22 mouse cellular contexts compared by ENCODE assay signal in genomic region chr7:133781583-133781982, GRCm38 (mm10). TPM values are rescaled to one million over a fixed set of nuclear protein-coding genes. Genes with fewer than 3 reads are reported as not detected.
A peak's percentile ranks its signal among the peaks of the same experiment; 100 is the strongest.
DNase-seq lines count a peak whose midpoint lies in the region; ATAC-seq and TF ChIP-seq lines count a peak whose summit lies in the region.
"Had no signal": no experiment of that assay in that cellular context is flagged by ENCODE, and none has a peak within 500 bp of the region (broad histone marks: within the 10 kb centered on the region; RNA-seq: fewer than 3 reads in every experiment).

No protein-coding gene starts in this region.

- H3K4me1 ChIP-seq in heart, postnatal 0 days (ENCODE audit: control insufficient read depth, insufficient read depth) = no peaks in the 10 kb centered on the region
- H3K4me1 ChIP-seq in heart, embryonic 12.5 days (replicated peaks) = peaks cover 6% of the 10 kb centered on the region; the same call in 1 of the 2 replicates
- no peaks in the 10 kb centered on the region; the same call in 1 of the 2 replicates for H3K4me1 ChIP-seq in intestine, embryonic 14.5 days (replicated peaks; ENCODE audit: control insufficient read depth, insufficient read depth, low read length)
- peaks cover 10% of the 10 kb centered on the region; the same call in 1 of the 2 replicates for H3K4me1 ChIP-seq in intestine, embryonic 15.5 days (replicated peaks)
- 0 out of 2 replicates have a peak, but pooled peaks cover 6% of the 10 kb centered on the region for H3K4me1 ChIP-seq in stomach, embryonic 15.5 days
- H3K4me1 ChIP-seq: embryonic facial prominence, embryonic 12.5 days had no signal

- H3K36me3 ChIP-seq in heart, postnatal 0 days (replicated peaks; ENCODE audit: control insufficient read depth, insufficient read depth, low read length) = no peaks in the 10 kb centered on the region
- H3K36me3 ChIP-seq in heart, embryonic 12.5 days = no peaks in the 10 kb centered on the region
- H3K36me3 ChIP-seq in intestine, embryonic 14.5 days (ENCODE audit: control insufficient read depth, insufficient read depth, low read length) = no peaks in the 10 kb centered on the region
- no peaks in the 10 kb centered on the region for H3K36me3 ChIP-seq in intestine, embryonic 15.5 days
- no peaks in the 10 kb centered on the region for H3K36me3 ChIP-seq in stomach, embryonic 15.5 days
- H3K36me3 ChIP-seq: embryonic facial prominence, embryonic 12.5 days; G1E; hindbrain, embryonic 12.5 days had no signal

- 50% methylated on average over 6 of the region's 6 CpGs for WGBS in heart, postnatal 0 days
- 62% methylated on average over 6 of the region's 6 CpGs for WGBS in heart, embryonic 12.5 days
- WGBS in intestine, embryonic 14.5 days = 49% methylated on average over 6 of the region's 6 CpGs
- WGBS in intestine, embryonic 15.5 days = 52% methylated on average over 6 of the region's 6 CpGs
- 52% methylated on average over 6 of the region's 6 CpGs for WGBS in stomach, embryonic 15.5 days

- H3K4me3 ChIP-seq in heart, postnatal 0 days (ENCODE audit: low read depth, low read length) = no peak overlapping the region
- H3K4me3 ChIP-seq in heart, embryonic 12.5 days = no peak overlapping the region
- no peak overlapping the region for H3K4me3 ChIP-seq in intestine, embryonic 14.5 days (ENCODE audit: low read depth, low read length)
- H3K4me3 ChIP-seq in intestine, embryonic 15.5 days (replicated peaks) = no peak overlapping the region
- peak overlapping the region; percentile 15; the same call in 1 of the 2 replicates for H3K4me3 ChIP-seq in stomach, embryonic 15.5 days (replicated peaks)
- H3K4me3 ChIP-seq: embryonic facial prominence, embryonic 12.5 days; forebrain, embryonic 13.5 days; hindbrain, embryonic 12.5 days had no signal

- 0 out of 2 replicates have a peak overlapping the region, but pooled peaks have one; percentile 33 for H3K4me2 ChIP-seq in heart, postnatal 0 days (ENCODE audit: low read depth, low read length)
- H3K4me2 ChIP-seq in heart, embryonic 12.5 days = no peak overlapping the region
- H3K4me2 ChIP-seq in intestine, embryonic 14.5 days (ENCODE audit: low read length) = peak overlapping the region; percentile 9
- peak overlapping the region; percentile 14 for H3K4me2 ChIP-seq in intestine, embryonic 15.5 days (replicated peaks)
- H3K4me2 ChIP-seq in stomach, embryonic 15.5 days = peak overlapping the region; percentile 29; the same call in 1 of the 2 replicates
- H3K4me2 ChIP-seq: embryonic facial prominence, embryonic 12.5 days; forebrain, embryonic 13.5 days; heart, embryonic 11.5 days; hindbrain, embryonic 12.5 days had no signal

- no peak overlapping the region for H3K27ac ChIP-seq in heart, postnatal 0 days (ENCODE audit: low read depth)
- H3K27ac ChIP-seq in heart, embryonic 12.5 days (ENCODE audit: poor library complexity, severe bottlenecking) = no peak overlapping the region
- H3K27ac ChIP-seq in intestine, embryonic 14.5 days (ENCODE audit: low read depth) = no peak overlapping the region
- peak overlapping the region; percentile 37; the same call in 1 of the 2 replicates for H3K27ac ChIP-seq in intestine, embryonic 15.5 days
- H3K27ac ChIP-seq in stomach, embryonic 15.5 days = 0 out of 2 replicates have a peak overlapping the region, but pooled peaks have one; percentile 86
- H3K27ac ChIP-seq: embryonic facial prominence, embryonic 12.5 days; forebrain, embryonic 13.5 days; hindbrain, embryonic 12.5 days had no signal

- no peak for TF ChIP-seq EP300 in heart, postnatal 0 days (IDR thresholded peaks at IDR 0.05; ENCODE audit: low read depth)

- H3K9ac ChIP-seq in heart, postnatal 0 days (replicated peaks; ENCODE audit: low read depth, low read length) = no peak overlapping the region
- no peak overlapping the region for H3K9ac ChIP-seq in heart, embryonic 12.5 days
- H3K9ac ChIP-seq in intestine, embryonic 14.5 days (ENCODE audit: low read length) = no peak overlapping the region
- H3K9ac ChIP-seq in intestine, embryonic 15.5 days = no peak overlapping the region
- H3K9ac ChIP-seq in stomach, embryonic 15.5 days = no peak overlapping the region
- H3K9ac ChIP-seq: embryonic facial prominence, embryonic 12.5 days; forebrain, embryonic 13.5 days; hindbrain, embryonic 12.5 days had no signal

- DNase-seq in heart, postnatal 0 days (ENCODE audit: low spot score) = no peak
- no peak for DNase-seq in intestine, embryonic 14.5 days (ENCODE audit: low spot score)
- DNase-seq in thymus, postnatal 4 days = no peak
- no peak for DNase-seq in gastrocnemius, postnatal 10 days
- DNase-seq: adrenal gland, adult 8-10 months; cerebellum, adult 11-12 months; cerebellum, adult 9-10 months; cerebellum, postnatal 25 days; heart, adult 18-20 months; heart, postnatal 4 days; kidney, adult 11 months had no signal

- no peaks in the 10 kb centered on the region for H3K27me3 ChIP-seq in heart, postnatal 0 days (ENCODE audit: control insufficient read depth, insufficient read depth, low read length)
- H3K27me3 ChIP-seq in heart, embryonic 12.5 days (replicated peaks) = no peaks in the 10 kb centered on the region
- H3K27me3 ChIP-seq in intestine, embryonic 14.5 days (replicated peaks; ENCODE audit: control insufficient read depth, insufficient read depth, low read length) = no peaks in the 10 kb centered on the region
- no peaks in the 10 kb centered on the region for H3K27me3 ChIP-seq in intestine, embryonic 15.5 days (replicated peaks)
- no peaks in the 10 kb centered on the region for H3K27me3 ChIP-seq in stomach, embryonic 15.5 days (replicated peaks)
- H3K27me3 ChIP-seq: forebrain, embryonic 13.5 days had no signal

- no peak for ATAC-seq in heart, postnatal 0 days (ENCODE audit: insufficient read depth, low read depth)
- no peak for ATAC-seq in heart, embryonic 12.5 days (ENCODE audit: insufficient number of reproducible peaks, low FRiP score)
- peak; percentile 26; the same call in 1 of the 2 replicates for ATAC-seq in intestine, embryonic 14.5 days (replicated peaks; ENCODE audit: low FRiP score, low TSS enrichment, low read depth)
- peak; percentile 5; the same call in 1 of the 2 replicates for ATAC-seq in intestine, embryonic 15.5 days
- no peak for ATAC-seq in stomach, embryonic 15.5 days (ENCODE audit: insufficient read depth, low FRiP score, low read depth)
- ATAC-seq: CD4-positive, CD25-positive, alpha-beta regulatory T cell, adult 4 months; forebrain, embryonic 13.5 days; hindbrain, embryonic 16.5 days had no signal

- no peaks in the 10 kb centered on the region for H3K9me3 ChIP-seq in heart, postnatal 0 days (replicated peaks; ENCODE audit: control insufficient read depth, low read length)
- H3K9me3 ChIP-seq in heart, embryonic 12.5 days (replicated peaks) = no peaks in the 10 kb centered on the region
- no peaks in the 10 kb centered on the region for H3K9me3 ChIP-seq in intestine, embryonic 14.5 days (ENCODE audit: control insufficient read depth, low read length)
- H3K9me3 ChIP-seq in intestine, embryonic 15.5 days = no peaks in the 10 kb centered on the region
- H3K9me3 ChIP-seq in stomach, embryonic 15.5 days = no peaks in the 10 kb centered on the region
- H3K9me3 ChIP-seq: embryonic facial prominence, embryonic 12.5 days; forebrain, embryonic 13.5 days; hindbrain, embryonic 12.5 days had no signal

- TF ChIP-seq CTCF in heart, postnatal 0 days (IDR thresholded peaks at IDR 0.05; ENCODE audit: low read depth) = no peak

RNA-seq across cellular contexts. Expression of gene Dhx32, which starts 0.9 kb away (rescaled TPM):
- 59.8 and 64.3 TPM in 2 replicates for total RNA-seq in heart, postnatal 0 days (2014; rRNA removed; ENCODE audit: low replicate concordance)
- polyA plus RNA-seq in heart, postnatal 0 days (2015; fragmentation: Nextera tagmentation; extraction: Ambion mirVana) = 33.1 and 37.1 TPM in 2 replicates
- 30.5 and 31.9 TPM in 2 replicates for polyA plus RNA-seq in heart, embryonic 12.5 days (2016; fragmentation: Nextera tagmentation; extraction: Ambion mirVana)
- polyA plus RNA-seq in intestine, embryonic 14.5 days (2014; fragmentation: Nextera tagmentation; extraction: Ambion mirVana) = 72.3 and 75.3 TPM in 2 replicates
- 76.2 and 77.3 TPM in 2 replicates for polyA plus RNA-seq in intestine, embryonic 15.5 days (2015; fragmentation: Nextera tagmentation; extraction: Ambion mirVana)
- polyA plus RNA-seq in stomach, embryonic 15.5 days (2015; fragmentation: Nextera tagmentation; extraction: Ambion mirVana) = 45.3 and 46.8 TPM in 2 replicates
- total RNA-seq in gastrocnemius, postnatal 10 days (2021) = 10 to 100 TPM; 35.0 to 39.0 TPM

RNA-seq across cellular contexts. Expression of gene Fank1, which starts 4.9 kb away (rescaled TPM):
- total RNA-seq in heart, postnatal 0 days (2014; rRNA removed; ENCODE audit: low replicate concordance) = not detected in 2 replicates
- polyA plus RNA-seq in heart, postnatal 0 days (2015; fragmentation: Nextera tagmentation; extraction: Ambion mirVana) = 0.08 and 0.41 TPM in 2 replicates
- polyA plus RNA-seq in heart, embryonic 12.5 days (2016; fragmentation: Nextera tagmentation; extraction: Ambion mirVana) = 0.37 TPM in 1 of 2 replicates, not detected in the other
- polyA plus RNA-seq in intestine, embryonic 14.5 days (2014; fragmentation: Nextera tagmentation; extraction: Ambion mirVana) = 0.54 and 0.64 TPM in 2 replicates
- polyA plus RNA-seq in intestine, embryonic 15.5 days (2015; fragmentation: Nextera tagmentation; extraction: Ambion mirVana) = 0.83 and 1.1 TPM in 2 replicates
- 0.50 and 0.54 TPM in 2 replicates for polyA plus RNA-seq in stomach, embryonic 15.5 days (2015; fragmentation: Nextera tagmentation; extraction: Ambion mirVana)
- total RNA-seq in gastrocnemius, postnatal 10 days (2021) = under 1 TPM in 1 of 2 experiments, not detected in 1; 0.38 TPM
- total RNA-seq: G1E; gastrocnemius, adult 8-10 months; heart, adult 18-20 months; heart, postnatal 4 days had no signal
- polyA plus RNA-seq: CD4-positive, CD25-positive, alpha-beta regulatory T cell, adult 4 months; G1E had no signal

Comparison
In these comparisons a context has a peak if more than half of its experiments do, and no peak if none do; other contexts are left out.
1. H3K27ac ChIP-seq: peak in intestine, embryonic 15.5 days (single experiment) and stomach, embryonic 15.5 days (single experiment); none in heart, postnatal 0 days (single experiment), heart, embryonic 12.5 days (single experiment) and intestine, embryonic 14.5 days (single experiment).
2. ATAC-seq: peak in intestine, embryonic 14.5 days (single experiment) and intestine, embryonic 15.5 days (single experiment); none in heart, postnatal 0 days (single experiment), heart, embryonic 12.5 days (single experiment) and stomach, embryonic 15.5 days (single experiment).